Mouse (Mus musculus) heart, postnatal 25 days (tissue): ENCODE results near the gene Krtcap3. TPM values are rescaled to one million over a fixed set of nuclear protein-coding genes. Genes with fewer than 3 reads are reported as not detected.

Source experiments
- DNase-seq: peaks from one replicate; pipeline ENCODE4 v3.0.0; 2022; ENCODE audit warnings: low spot score
- intact Hi-C: fragments of 180-260 bp; cut with DNase I; formaldehyde crosslinking; loops from one replicate; pipeline ENCODE4 v1.15.1; 2025
- total RNA-seq, 2 experiments: library from RNA; stranded (reverse); gene quantifications; 2 replicates each; pipeline ENCODE4 v1.2.3; 2021

Gene Krtcap3
- total RNA-seq, 2 experiments from 2014 or later, result 1.3 to 1.7 TPM

- intact Hi-C loops, result loop anchor here (10.0 kb wide), 1 partner anchor 169 kb away; no protein-coding TSS in a partner anchor
- DNase-seq, result no peak
These were observed 44.2 kb downstream of the Krtcap3 start, which contains the start of gene Fndc4 for GRCm38 (mm10) chr5:31295606-31296141. Gene Fndc4, minus strand, starts transcription at chr5:31296080.

- intact Hi-C loops, result loop anchor here (10.0 kb wide), 1 partner anchor 168 kb away; no protein-coding TSS in a partner anchor
- DNase-seq, result no peak
These were observed 45.7 kb downstream of the Krtcap3 start, which contains the start of gene Gckr for GRCm38 (mm10) chr5:31297047-31297757. Gene Gckr, plus strand, starts transcription at chr5:31297443.

GRCm38 (mm10) chr5:31297981-31298380 is 46.5 kb downstream of the Krtcap3 start:
- intact Hi-C loops, result loop anchor here (10.0 kb wide), 1 partner anchor 167 kb away; no protein-coding TSS in a partner anchor
- no peak for DNase-seq

GRCm38 (mm10) chr5:31298486-31298885 is 47.0 kb downstream of the Krtcap3 start:
- intact Hi-C loops, result loop anchor here (10.0 kb wide), 1 partner anchor 166 kb away; no protein-coding TSS in a partner anchor
- DNase-seq, result no peak

- no peak for DNase-seq
- intact Hi-C loops, result no loop called here
These were observed 50.4 kb downstream of the Krtcap3 start for GRCm38 (mm10) chr5:31301866-31302265.

Other genes starting within 250 kb of the Krtcap3 start
- gene Atraid, start 203.4 kb upstream of the Krtcap3 start, total RNA-seq, result 10 to 100 TPM; 44.1 to 47.0 TPM
- gene Slc5a6, start 202.8 kb upstream of the Krtcap3 start, total RNA-seq, result 10 to 100 TPM in 1 of 2 experiments, 1 to 10 TPM in 1; 9.9 to 10.5 TPM
- 10 to 100 TPM; 14.4 to 15.5 TPM for gene Cad, start 196.9 kb upstream of the Krtcap3 start, total RNA-seq
- not detected for gene Dnajc5g, start 145.4 kb upstream of the Krtcap3 start, total RNA-seq
- gene Slc30a3, start 143.5 kb upstream of the Krtcap3 start, total RNA-seq, result not detected
- gene Trim54, start 135.0 kb upstream of the Krtcap3 start, total RNA-seq, result 100 to 1,000 TPM; 183 to 212 TPM
- gene Ucn, start 112.9 kb upstream of the Krtcap3 start, total RNA-seq, result not detected
- gene Mpv17, start 97.4 kb upstream of the Krtcap3 start, total RNA-seq, result 10 to 100 TPM; 55.1 to 55.5 TPM
- gene Gm29609, start 71.8 kb upstream of the Krtcap3 start, total RNA-seq, result under 1 TPM; 0.23 to 0.28 TPM
- gene Gtf3c2, start 71.5 kb upstream of the Krtcap3 start, total RNA-seq, result 10 to 100 TPM; 32.0 to 35.8 TPM
- 10 to 100 TPM; 61.3 to 62.5 TPM for gene Snx17, start 58.5 kb upstream of the Krtcap3 start, total RNA-seq
- gene Eif2b4, start 58.3 kb upstream of the Krtcap3 start, total RNA-seq, result 10 to 100 TPM; 51.6 to 55.5 TPM
- 1 to 10 TPM; 7.3 to 8.1 TPM for gene Zfp513, start 49.4 kb upstream of the Krtcap3 start, total RNA-seq
- gene Ppm1g, start 31.0 kb upstream of the Krtcap3 start, total RNA-seq, result 10 to 100 TPM; 58.5 to 61.7 TPM
- 10 to 100 TPM; 74.3 to 80.5 TPM for gene Nrbp1, start 10.8 kb upstream of the Krtcap3 start, total RNA-seq
- gene Gm9970, start 10.5 kb upstream of the Krtcap3 start, total RNA-seq, result not detected
- gene Ift172, start 39.4 kb downstream of the Krtcap3 start, total RNA-seq, result 10 to 100 TPM; 39.7 to 41.8 TPM
- 1 to 10 TPM; 3.6 to 4.1 TPM for gene Fndc4, start 44.4 kb downstream of the Krtcap3 start, total RNA-seq
- not detected for gene Gckr, start 45.8 kb downstream of the Krtcap3 start, total RNA-seq
- 10 to 100 TPM; 19.2 to 22.2 TPM for gene Zfp512, start 200.7 kb downstream of the Krtcap3 start, total RNA-seq
- not detected for gene 4930548H24Rik, start 234.0 kb downstream of the Krtcap3 start, total RNA-seq
- 10 to 100 TPM; 23.7 to 25.4 TPM for gene Gpn1, start 243.1 kb downstream of the Krtcap3 start, total RNA-seq